Mouse (Mus musculus) hindbrain, postnatal 0 days (tissue): ENCODE data around the gene Mrpl9. TPM values are rescaled to one million over a fixed set of nuclear protein-coding genes. Genes with fewer than 3 reads are reported as not detected.

Source experiments
- ATAC-seq: fragments of 200-750 bp; cut with Nextera tagmentation; 2 replicates; pipeline ENCODE4 v1.8.0; 2017; ENCODE audit warnings: mild to moderate bottlenecking, moderate TSS enrichment, moderate library complexity
- DNase-seq: peaks from one replicate; pipeline ENCODE4 v3.0.0-alpha.2; 2015; ENCODE audit warnings: low spot score
- H3K27ac ChIP-seq: fragments of 300-500 bp; sonication (generic); 2 replicates; pipeline ENCODE4 v1.5.1; 2014; ENCODE audit warnings: mild to moderate bottlenecking
- H3K27me3 ChIP-seq: fragments of 300-500 bp; sonication (generic); 2 replicates; pipeline ENCODE4 v1.6.1; 2014; ENCODE audit warnings: low read length, mixed read lengths; ENCODE audit not compliant: insufficient read depth
- H3K36me3 ChIP-seq: fragments of 300-500 bp; sonication (generic); 2 replicates; pipeline ENCODE4 v1.6.1; 2014; ENCODE audit warnings: low read length, mixed read lengths; ENCODE audit not compliant: insufficient read depth
- H3K4me1 ChIP-seq: fragments of 300-500 bp; sonication (generic); 2 replicates; pipeline ENCODE4 v1.6.1; 2014; ENCODE audit warnings: antibody characterized with exemption, low read length, mixed read lengths; ENCODE audit not compliant: insufficient read depth
- H3K4me2 ChIP-seq: fragments of 300-500 bp; sonication (generic); 2 replicates; pipeline ENCODE4 v1.6.1; 2014; ENCODE audit warnings: low read depth, mild to moderate bottlenecking, low read length, moderate library complexity, mixed read lengths
- H3K4me3 ChIP-seq: fragments of 300-500 bp; sonication (generic); 2 replicates; pipeline ENCODE4 v1.5.1; 2014; ENCODE audit warnings: low read length
- H3K9ac ChIP-seq: fragments of 300-500 bp; sonication (generic); replicated peaks from 2 replicates; pipeline ENCODE4 v1.6.1; 2014; ENCODE audit warnings: mild to moderate bottlenecking, low read length, moderate library complexity, mixed read lengths
- H3K9me3 ChIP-seq: fragments of 300-500 bp; sonication (generic); 2 replicates; pipeline ENCODE4 v1.6.1; 2016; ENCODE audit warnings: low read length, mixed read lengths
- CTCF ChIP-seq: IDR thresholded peaks from 2 replicates; pipeline ENCODE4 v1.5.1; 2016; ENCODE audit warnings: antibody characterized with exemption, control low read depth, low read depth
- WGBS: fragments of 180-500 bp; shearing (Covaris S2); extraction: QIAGEN DNeasy Blood & Tissue Kit; methylation state at CpG from one replicate; pipeline ENCODE4 v1.1.7; 2014; 5-methylcytosine and 5-hydroxymethylcytosine counted together
- polyA plus RNA-seq: library from polyadenylated mRNA; unstranded; fragments of >200 nt; fragmentation: Nextera tagmentation; extraction: Ambion mirVana; gene quantifications from 2 replicates; pipeline ENCODE4 v1.2.1, GENCODE M21; 2015
- total RNA-seq: library from RNA; depleted of rRNA; stranded (reverse); fragments of >200 nt; gene quantifications from 2 replicates; pipeline ENCODE4 v1.2.3, GENCODE M21; 2014

Gene Mrpl9
- total and polyA plus RNA-seq, 2 experiments from 2014 or later = 45.8 to 63.8 TPM

- no peak overlapping the region for H3K4me2 ChIP-seq
- no peaks in the 10 kb centered on the region for H3K36me3 ChIP-seq
- no peak overlapping the region for H3K27ac ChIP-seq
- DNase-seq (no peak), ATAC-seq (no peak)
- H3K9me3 ChIP-seq = no peaks in the 10 kb centered on the region
- no peak overlapping the region for H3K4me3 ChIP-seq
- H3K4me1 ChIP-seq = peaks cover 12% of the 10 kb centered on the region; the same call in 1 of the 2 replicates
- no peaks in the 10 kb centered on the region for H3K27me3 ChIP-seq
- no peak for TF ChIP-seq CTCF
- 75% methylated on average over 8 of the region's 8 CpGs for WGBS
- H3K9ac ChIP-seq = no peak overlapping the region
These were observed 40.7 kb upstream of the Mrpl9 start for GRCm38 (mm10) chr3:94402451-94402850.

- peaks cover 5% of the 10 kb centered on the region; the same call in 1 of the 2 replicates for H3K4me1 ChIP-seq
- H3K27me3 ChIP-seq = no peaks in the 10 kb centered on the region
- WGBS = 18% methylated on average over 7 of the region's 7 CpGs
- peak; percentile 41; the same call in 1 of the 2 replicates for ATAC-seq
- DNase-seq = no peak
- 0 out of 2 replicates have a peak overlapping the region, but pooled peaks have one; percentile 4 for H3K9ac ChIP-seq
- H3K9me3 ChIP-seq = no peaks in the 10 kb centered on the region
- TF ChIP-seq CTCF = 0 out of 2 replicates have a peak, but pooled peaks have one; percentile 9
- H3K36me3 ChIP-seq = no peaks in the 10 kb centered on the region
- H3K4me2 ChIP-seq = no peak overlapping the region
- H3K4me3 ChIP-seq = no peak overlapping the region
- H3K27ac ChIP-seq = no peak overlapping the region
These were observed 38.6 kb upstream of the Mrpl9 start for GRCm38 (mm10) chr3:94404366-94405054.

GRCm38 (mm10) chr3:94405561-94405960 is 37.6 kb upstream of the Mrpl9 start:
- 67% methylated on average over 4 of the region's 4 CpGs for WGBS
- H3K9ac ChIP-seq = no peak overlapping the region
- H3K36me3 ChIP-seq = no peaks in the 10 kb centered on the region
- H3K4me2 ChIP-seq = no peak overlapping the region
- no peaks in the 10 kb centered on the region for H3K9me3 ChIP-seq
- 0 out of 2 replicates have a peak, but pooled peaks cover 3% of the 10 kb centered on the region for H3K4me1 ChIP-seq
- no peak for TF ChIP-seq CTCF
- ATAC-seq = no peak
- no peaks in the 10 kb centered on the region for H3K27me3 ChIP-seq
- no peak overlapping the region for H3K4me3 ChIP-seq
- no peak for DNase-seq
- H3K27ac ChIP-seq = no peak overlapping the region

- peak overlapping the region; percentile 57 for H3K4me3 ChIP-seq
- ATAC-seq (no peak; the same call in 1 of the 2 replicates), DNase-seq (no peak)
- peak overlapping the region; percentile 58 for H3K9ac ChIP-seq
- no peaks in the 10 kb centered on the region for H3K9me3 ChIP-seq
- H3K4me2 ChIP-seq = peak overlapping the region; percentile 84
- 2% methylated on average over 25 of the region's 25 CpGs for WGBS
- no peak; the same call in 1 of the 2 replicates for TF ChIP-seq CTCF
- H3K4me1 ChIP-seq = no peaks in the 10 kb centered on the region
- no peaks in the 10 kb centered on the region for H3K27me3 ChIP-seq
- H3K27ac ChIP-seq = peak overlapping the region; percentile 71
- no peaks in the 10 kb centered on the region for H3K36me3 ChIP-seq
These were observed 30.6 kb upstream of the Mrpl9 start for GRCm38 (mm10) chr3:94412530-94412929.

GRCm38 (mm10) chr3:94413031-94413679 is 30.0 kb upstream of the Mrpl9 start, which contains the start of gene Tdrkh:
Tdrkh (plus strand) TSS chr3:94413273.
- Histone ChIP-seq H3K9me3 (no peaks in the 10 kb centered on the region), H3K9ac (peak within 1 kb of the TSS; percentile 62), H3K27me3 (no peaks in the 10 kb centered on the region), H3K27ac (peak within 1 kb of the TSS; percentile 71), H3K36me3 (no peaks in the 10 kb centered on the region), H3K4me3 (peak within 1 kb of the TSS; percentile 57), H3K4me1 (no peaks in the 10 kb centered on the region), H3K4me2 (peak within 1 kb of the TSS; percentile 89)
- ATAC-seq = peak; percentile 99
- peak; percentile 47 for TF ChIP-seq CTCF
- peak; percentile 99 for DNase-seq
- 3% methylated on average over 52 of the region's 52 CpGs for WGBS

GRCm38 (mm10) chr3:94430980-94431379 is 12.1 kb upstream of the Mrpl9 start:
- Histone ChIP-seq H3K36me3 (peaks cover 20% of the 10 kb centered on the region), H3K27ac (no peak overlapping the region), H3K4me3 (no peak overlapping the region), H3K4me2 (no peak overlapping the region), H3K27me3 (no peaks in the 10 kb centered on the region), H3K4me1 (no peaks in the 10 kb centered on the region), H3K9ac (no peak overlapping the region), H3K9me3 (no peaks in the 10 kb centered on the region)
- ATAC-seq (no peak), DNase-seq (no peak)
- 85% methylated on average over 2 of the region's 2 CpGs for WGBS
- no peak for TF ChIP-seq CTCF

- H3K4me2 ChIP-seq = no peak overlapping the region
These were observed 8.8 kb upstream of the Mrpl9 start for GRCm38 (mm10) chr3:94434305-94434704.

More at GRCm38 (mm10) chr3:94434305-94434704, 8.8 kb upstream of the Mrpl9 start:
- H3K27ac ChIP-seq = no peak overlapping the region
- H3K9ac ChIP-seq = no peak overlapping the region
- ATAC-seq (no peak), DNase-seq (no peak)
- no peak overlapping the region for H3K4me3 ChIP-seq
- H3K27me3 ChIP-seq = no peaks in the 10 kb centered on the region
- peaks cover 5% of the 10 kb centered on the region; the same call in 1 of the 2 replicates for H3K36me3 ChIP-seq
- WGBS = 93% methylated on average over 2 of the region's 2 CpGs
- H3K9me3 ChIP-seq = no peaks in the 10 kb centered on the region
- H3K4me1 ChIP-seq = no peaks in the 10 kb centered on the region
- no peak for TF ChIP-seq CTCF
